Mouse (Mus musculus) adrenal gland, adult 18-20 months (tissue): ENCODE measurements at regions not wholly inside any gene's neighbourhood (a gene's known extent, or its start where the extent isn't known, plus 50 kb on each side); places are given as distances from the start of the nearest gene placed in this dataset.

Experiments used
- DNase-seq, 2 experiments: peaks; one replicate each; pipeline ENCODE4 v3.0.0; 2021 to 2022; ENCODE audit warnings: low spot score in 2 of 2

DNA sequence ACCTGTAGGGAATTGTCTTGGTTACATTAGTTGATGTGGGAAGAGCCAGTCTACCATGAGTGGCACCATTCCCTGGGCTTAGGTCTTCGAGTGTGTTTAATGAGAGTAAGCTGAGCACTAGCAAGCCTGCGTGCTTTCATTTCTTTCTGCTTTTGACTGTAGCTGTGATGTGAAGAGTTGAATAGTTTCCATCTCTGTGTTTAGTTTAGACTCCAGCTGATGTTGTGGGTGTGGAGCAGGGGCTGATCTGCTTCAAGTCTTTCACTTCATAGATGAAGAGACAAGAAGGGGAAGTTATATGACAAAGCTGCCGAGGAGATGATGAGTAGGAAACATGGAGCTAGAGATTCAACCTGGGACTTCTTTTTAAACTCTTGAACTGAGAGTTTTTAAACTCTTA lies 446.0 kb downstream of the Slc4a3 start:
- no peak for DNase-seq

- no peak for DNase-seq
These were observed 451.2 kb downstream of the Slc4a3 start for GRCm38 (mm10) chr1:75997222-75997621.

DNA sequence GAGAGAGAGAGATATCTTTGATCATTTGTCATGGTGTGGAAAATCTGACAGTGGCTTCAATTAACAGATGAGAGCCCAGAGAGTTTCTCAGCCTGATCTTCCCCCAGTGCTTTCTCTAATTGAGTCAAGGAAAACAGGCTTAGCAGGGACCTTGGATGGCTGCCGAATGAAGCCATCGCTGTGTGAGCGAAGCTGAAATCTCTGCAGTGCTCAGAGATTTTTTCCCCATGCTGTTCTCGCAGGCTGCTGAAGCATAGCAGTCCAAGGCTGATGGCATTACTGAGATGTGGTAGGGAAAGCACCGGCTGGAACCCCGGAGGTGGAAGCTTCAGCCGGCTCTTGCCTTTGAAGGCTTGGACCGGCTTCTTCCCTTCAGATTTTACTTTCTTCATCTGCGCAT lies 455.1 kb downstream of the Slc4a3 start:
- peak in 1 of 2 experiments; percentile 33 for DNase-seq

DNA sequence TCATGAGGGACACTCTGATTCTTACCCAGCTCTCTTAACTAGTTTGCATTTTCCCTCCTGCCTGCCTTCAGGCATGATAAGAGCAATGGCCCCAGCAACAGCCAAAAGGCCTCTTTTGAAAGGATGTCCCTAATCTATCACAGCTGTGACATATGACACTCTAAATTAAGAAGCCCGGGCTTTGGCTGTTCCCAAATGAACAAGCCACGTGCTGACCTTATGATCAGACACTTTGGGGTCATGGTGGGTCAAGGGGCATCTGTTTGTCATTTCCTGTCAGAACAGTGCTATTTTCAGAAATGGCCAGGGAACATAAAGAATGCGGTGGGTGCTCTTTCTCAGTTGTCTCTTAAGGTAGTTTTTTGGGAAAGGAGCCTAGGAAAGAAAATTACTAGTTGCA lies 463.5 kb downstream of the Slc4a3 start:
- no peak for DNase-seq

- DNase-seq: no peak
These were observed 464.2 kb downstream of the Slc4a3 start for GRCm38 (mm10) chr1:76010212-76010800.

DNA sequence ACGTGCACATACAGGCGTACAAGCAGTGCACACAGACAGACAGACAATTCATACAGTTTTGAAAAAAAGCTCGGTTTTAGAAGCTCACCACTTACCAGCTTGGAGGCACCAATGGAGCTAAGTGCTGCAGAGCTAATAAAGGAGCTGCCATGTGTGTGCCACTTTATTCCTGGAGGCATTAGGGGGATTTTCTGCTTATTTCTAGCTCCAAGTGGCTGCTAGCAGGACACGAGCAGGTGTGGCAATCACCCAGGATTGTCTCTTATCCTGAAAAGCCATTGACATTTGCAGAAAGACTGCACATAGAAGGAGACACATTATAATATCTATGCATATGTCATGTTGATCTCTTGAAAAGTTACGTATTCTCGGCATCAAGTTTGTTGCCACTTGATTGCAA lies 472.5 kb downstream of the Slc4a3 start:
- DNase-seq: no peak

GRCm38 (mm10) chr1:76019071-76019470 lies 473.0 kb downstream of the Slc4a3 start:
- no peak for DNase-seq

DNA sequence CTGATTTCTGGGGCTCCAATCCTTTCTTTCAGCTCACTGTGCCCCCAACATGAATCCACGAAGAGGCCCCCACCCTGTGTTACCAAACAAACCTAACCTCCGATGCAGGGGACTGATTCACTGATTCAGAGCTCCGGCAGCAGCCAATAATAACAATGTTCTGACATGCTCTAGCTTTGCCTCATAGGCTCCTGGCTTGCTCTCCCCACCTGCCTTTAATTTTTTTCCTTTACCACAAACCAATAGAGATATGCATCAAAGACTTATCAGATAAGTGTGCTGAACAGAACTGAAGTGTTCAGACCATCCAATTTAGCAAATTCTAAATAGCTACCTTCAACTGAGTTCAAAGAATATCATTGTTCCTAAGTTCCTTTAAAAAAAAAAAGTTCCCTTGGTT lies 478.6 kb downstream of the Slc4a3 start:
- DNase-seq: no peak

DNA sequence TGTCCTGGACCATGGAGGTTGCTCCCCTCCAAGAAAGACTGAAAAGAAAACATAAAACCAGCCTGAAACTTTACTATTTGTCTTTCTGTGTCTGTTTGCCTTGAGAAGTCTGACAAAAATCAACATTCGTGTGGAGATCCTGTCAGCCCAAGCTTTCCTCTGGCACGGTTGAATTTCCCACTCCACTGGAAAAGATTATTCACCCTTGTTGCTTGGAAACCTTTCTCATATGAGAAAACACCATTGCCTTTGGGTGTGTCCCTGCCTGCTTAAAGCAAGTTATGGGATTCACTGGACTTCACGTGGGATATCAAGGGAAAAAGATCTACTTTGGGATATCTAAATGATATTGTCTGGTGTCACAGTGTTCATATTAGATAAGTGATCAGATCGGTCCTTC lies 479.3 kb downstream of the Slc4a3 start:
- no peak for DNase-seq

- no peak for DNase-seq
These were observed 483.0 kb downstream of the Slc4a3 start for GRCm38 (mm10) chr1:76029059-76029458.

GRCm38 (mm10) chr1:76031171-76031922 lies 485.3 kb downstream of the Slc4a3 start:
- no peak for DNase-seq

DNA sequence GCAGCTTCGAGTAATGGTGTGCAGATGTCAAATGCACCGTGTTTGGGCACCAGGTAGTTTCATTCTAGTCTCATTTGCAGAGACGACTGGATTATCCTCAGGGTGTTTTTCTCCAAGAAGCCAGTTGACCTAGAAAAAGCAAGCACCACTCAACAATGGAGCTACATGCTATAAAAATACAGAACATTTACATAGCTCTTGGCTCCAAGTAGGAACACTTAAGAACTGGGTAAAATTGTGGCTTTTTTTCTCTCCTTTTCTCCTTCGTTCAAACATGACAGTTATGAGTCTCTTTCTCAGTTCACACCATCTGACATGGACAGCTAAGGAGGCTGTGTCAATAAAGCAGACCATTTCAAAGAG lies 485.8 kb downstream of the Slc4a3 start:
- DNase-seq: no peak

GRCm38 (mm10) chr1:76032626-76033025 lies 486.6 kb downstream of the Slc4a3 start:
- no peak for DNase-seq

DNA sequence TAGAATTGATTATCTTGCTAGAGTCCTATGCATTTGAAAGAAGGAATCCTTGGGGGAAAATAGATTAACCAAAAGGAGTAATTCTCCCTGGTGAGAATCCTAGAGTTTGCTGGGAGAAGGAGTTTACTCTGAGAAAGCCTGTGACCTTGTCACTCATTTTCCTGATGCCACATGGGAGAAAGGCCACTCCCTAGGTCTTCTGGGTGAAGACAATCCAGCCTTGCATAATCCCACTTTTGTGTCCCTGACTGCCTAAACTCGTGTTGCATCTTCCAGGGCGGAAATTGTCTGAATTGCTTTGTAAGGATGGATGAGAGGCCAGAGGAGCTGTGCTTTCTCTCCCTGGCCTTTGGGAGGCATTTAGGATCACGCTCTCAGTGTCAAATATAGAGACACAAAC lies 490.2 kb downstream of the Slc4a3 start:
- no peak for DNase-seq

- no peak for DNase-seq
These were observed 493.1 kb downstream of the Slc4a3 start for GRCm38 (mm10) chr1:76039029-76039655.

DNA sequence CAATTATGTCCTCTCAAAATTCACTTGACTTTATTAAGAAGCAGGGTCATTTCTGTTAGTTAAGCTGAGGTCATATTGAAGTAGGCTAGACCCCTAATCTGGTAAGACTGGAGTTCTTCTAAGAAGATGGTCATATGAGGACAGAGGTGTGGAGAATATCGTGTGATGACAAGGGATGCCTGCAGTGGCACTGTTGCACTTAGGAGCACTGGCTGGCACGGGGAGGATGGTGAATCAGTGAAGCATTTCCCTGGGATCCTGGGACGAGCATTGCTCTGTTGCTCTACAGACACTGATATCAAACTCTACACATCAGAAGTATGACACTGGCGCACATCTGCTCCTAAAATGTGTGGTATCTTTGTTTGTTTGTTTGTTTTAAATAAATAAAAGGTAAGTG lies 493.6 kb downstream of the Slc4a3 start:
- no peak for DNase-seq

- DNase-seq: no peak
These were observed 504.2 kb downstream of the Slc4a3 start for GRCm38 (mm10) chr1:76050264-76050663.

DNA sequence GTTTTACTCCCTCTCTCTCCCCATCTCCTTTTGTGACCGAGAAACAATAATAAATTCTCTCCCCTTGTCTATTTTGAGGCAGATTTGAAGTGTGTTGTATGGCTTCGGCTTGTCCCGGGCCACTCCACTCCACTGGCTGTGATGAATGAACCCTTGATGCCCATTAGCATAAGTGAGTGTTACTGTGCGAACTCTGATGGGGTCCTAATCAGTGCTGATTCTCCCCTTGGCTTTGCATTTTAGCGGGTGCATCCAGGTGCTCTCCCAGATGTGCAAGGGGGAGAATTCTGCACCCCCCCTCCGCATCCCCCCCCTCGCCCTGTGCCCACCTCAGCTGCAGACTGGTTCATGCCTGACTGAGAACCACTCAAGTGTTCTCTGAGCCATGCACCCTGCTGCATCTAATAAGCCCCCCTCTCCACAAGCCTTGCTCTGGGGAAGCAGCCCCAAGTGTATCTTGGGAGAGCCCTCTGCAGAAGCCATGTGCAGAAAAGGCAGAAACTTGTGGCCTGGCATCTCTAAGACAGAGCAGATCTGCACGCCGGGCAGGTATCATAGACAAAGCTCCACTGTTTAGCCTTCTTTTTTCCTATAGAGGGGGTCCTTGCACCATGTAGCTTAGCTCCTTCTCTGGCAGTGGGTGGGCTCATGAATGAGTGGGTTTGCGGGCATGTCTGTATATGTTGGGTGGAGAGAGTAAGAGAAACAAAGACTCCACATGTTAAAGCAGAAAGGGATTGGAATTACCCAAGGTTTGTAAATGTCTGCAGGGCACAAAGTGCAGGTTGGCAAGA lies 507.5 kb downstream of the Slc4a3 start:
- DNase-seq: no peak

DNA sequence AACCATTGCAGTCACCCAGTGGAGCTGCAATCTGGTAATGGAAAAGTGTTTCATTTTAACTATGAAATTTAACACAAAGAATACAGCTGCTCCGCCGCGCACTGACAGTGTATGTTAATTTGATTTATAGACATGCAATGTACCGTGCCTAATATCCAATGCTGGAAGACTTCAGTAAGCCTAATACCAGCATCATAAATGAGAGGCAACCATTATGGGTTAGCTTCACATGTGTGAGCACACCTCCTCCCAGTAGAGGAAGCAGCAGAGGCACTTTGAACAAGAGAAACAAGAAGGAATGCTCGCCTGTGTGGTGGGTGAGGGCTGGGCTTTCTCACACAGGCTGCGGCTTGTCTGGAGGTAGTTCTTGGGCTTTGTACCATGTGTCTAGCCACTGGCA lies 519.7 kb downstream of the Slc4a3 start:
- DNase-seq: no peak

DNA sequence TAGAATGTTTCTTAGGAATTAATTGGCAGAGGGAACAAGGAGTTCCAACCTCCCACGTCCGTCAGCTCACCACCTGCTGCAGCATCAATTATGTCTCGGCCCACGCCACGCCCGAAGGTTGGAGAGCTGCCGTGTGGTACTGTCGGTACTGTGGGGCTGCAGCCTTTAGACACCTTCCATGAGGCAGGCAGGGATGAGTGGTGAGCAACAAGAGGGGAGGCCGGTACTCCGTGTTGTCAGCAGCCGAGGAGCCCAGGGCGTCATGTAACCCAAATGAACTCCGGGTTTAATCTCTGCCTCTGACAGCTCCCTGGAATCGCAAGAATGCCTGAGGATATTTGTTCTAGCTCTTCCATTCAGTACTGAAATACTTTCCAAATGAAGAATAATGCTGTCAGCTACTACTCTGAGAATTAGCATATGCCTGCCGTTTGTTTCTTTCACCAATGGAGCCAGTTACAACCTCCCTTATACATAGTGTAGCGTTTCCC lies 524.8 kb downstream of the Slc4a3 start:
- no peak for DNase-seq

GRCm38 (mm10) chr1:76075213-76075612 lies 529.1 kb downstream of the Slc4a3 start:
- DNase-seq: no peak
